Mouse (Mus musculus) kidney, embryonic 14.5 days (tissue): ENCODE measurements around the gene 2300002M23Rik. TPM values are rescaled to one million over a fixed set of nuclear protein-coding genes. Genes with fewer than 3 reads are reported as not detected.

Experiments
- ATAC-seq: fragments of 200-750 bp; cut with Nextera tagmentation; 2 replicates; pipeline ENCODE4 v1.8.0; 2017; ENCODE audit warnings: moderate number of reproducible peaks, mild to moderate bottlenecking, moderate TSS enrichment, moderate library complexity; ENCODE audit not compliant: low FRiP score, low TSS enrichment
- H3K27ac ChIP-seq: fragments of 300-500 bp; sonication (generic); 2 replicates; pipeline ENCODE4 v1.5.1; 2014; ENCODE audit warnings: low read depth, mild to moderate bottlenecking, low read length, moderate library complexity, mixed read lengths
- H3K27me3 ChIP-seq: fragments of 300-500 bp; sonication (generic); 2 replicates; pipeline ENCODE4 v1.6.1; 2014; ENCODE audit warnings: mild to moderate bottlenecking, low read length; ENCODE audit not compliant: control insufficient read depth, insufficient read depth
- H3K36me3 ChIP-seq: fragments of 300-500 bp; sonication (generic); 2 replicates; pipeline ENCODE4 v1.6.1; 2014; ENCODE audit warnings: low read length, mixed read lengths; ENCODE audit not compliant: control insufficient read depth, insufficient read depth
- H3K4me1 ChIP-seq: fragments of 300-500 bp; sonication (generic); 2 replicates; pipeline ENCODE4 v1.6.1; 2014; ENCODE audit warnings: low read length, mixed read lengths; ENCODE audit not compliant: control insufficient read depth, insufficient read depth
- H3K4me2 ChIP-seq: fragments of 300-500 bp; sonication (generic); replicated peaks from 2 replicates; pipeline ENCODE4 v1.6.1; 2014; ENCODE audit warnings: low read depth, mild to moderate bottlenecking, low read length
- H3K4me3 ChIP-seq: fragments of 300-500 bp; sonication (generic); 2 replicates; pipeline ENCODE4 v1.5.1; 2014; ENCODE audit warnings: mild to moderate bottlenecking, low read length
- H3K9ac ChIP-seq: fragments of 300-500 bp; sonication (generic); 2 replicates; pipeline ENCODE4 v1.6.1; 2014; ENCODE audit warnings: low read depth, mild to moderate bottlenecking, low read length, moderate library complexity
- H3K9me3 ChIP-seq: fragments of 300-500 bp; sonication (generic); 2 replicates; pipeline ENCODE4 v1.6.1; 2016; ENCODE audit warnings: low read length; ENCODE audit not compliant: control insufficient read depth
- WGBS: fragments of 180-500 bp; shearing (Covaris S2); extraction: QIAGEN DNeasy Blood & Tissue Kit; methylation state at CpG from one replicate; pipeline ENCODE4 v1.1.7; 2014; 5-methylcytosine and 5-hydroxymethylcytosine counted together
- polyA plus RNA-seq: library from polyadenylated mRNA; unstranded; fragments of >200 nt; fragmentation: Nextera tagmentation; extraction: Ambion mirVana; gene quantifications from 2 replicates; pipeline ENCODE4 v1.2.1, GENCODE M21; 2014

2300002M23Rik gene
- polyA plus RNA-seq, 1 experiment from 2014 or later: not detected

DNA sequence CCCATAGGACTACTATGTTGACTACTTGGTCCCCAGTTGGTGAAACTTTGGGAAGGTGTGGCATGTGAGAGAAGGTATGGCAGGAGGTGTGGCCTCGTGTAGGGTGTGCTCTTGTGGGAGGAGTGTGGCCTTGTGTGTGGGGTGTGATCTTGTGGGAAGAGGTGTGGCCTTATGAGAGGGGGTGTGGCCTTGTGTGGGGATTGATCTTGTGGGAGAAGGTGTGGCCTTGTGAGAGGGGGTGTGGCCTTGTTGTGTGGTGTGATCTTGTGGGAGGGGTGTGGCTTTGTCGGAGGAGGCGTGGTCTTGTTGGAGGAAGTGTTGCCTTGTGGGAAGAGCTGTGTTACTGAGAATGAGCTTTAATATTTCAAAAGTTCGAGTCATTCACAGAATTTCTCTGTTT lies 49.9 kb downstream of the 2300002M23Rik start:
- H3K4me1 ChIP-seq: no peaks in the 10 kb centered on the region
- WGBS: 76% methylated on average over 4 of the region's 4 CpGs
- ATAC-seq: no peak

More for the DNA sequence above, 49.9 kb downstream of the 2300002M23Rik start:
- H3K9me3 ChIP-seq: no peaks in the 10 kb centered on the region
- H3K4me3 ChIP-seq: no peak overlapping the region
- no peaks in the 10 kb centered on the region for H3K36me3 ChIP-seq
- H3K9ac ChIP-seq: no peak overlapping the region
- H3K27me3 ChIP-seq: no peaks in the 10 kb centered on the region
- H3K4me2 ChIP-seq: no peak overlapping the region
- no peak overlapping the region for H3K27ac ChIP-seq

Other genes with a start within 250 kb of the 2300002M23Rik start
- gene H2-Q1, start 247.0 kb upstream of the 2300002M23Rik start, polyA plus RNA-seq: not detected in 2 replicates
- 0.24 and 0.37 TPM in 2 replicates for gene H2-Q2, start 225.2 kb upstream of the 2300002M23Rik start, polyA plus RNA-seq
- gene H2-Q4, start 187.8 kb upstream of the 2300002M23Rik start, polyA plus RNA-seq: 3.2 and 3.6 TPM in 2 replicates
- gene H2-Q6, start 142.6 kb upstream of the 2300002M23Rik start, polyA plus RNA-seq: 2.2 and 2.8 TPM in 2 replicates
- gene H2-Q7, start 128.3 kb upstream of the 2300002M23Rik start, polyA plus RNA-seq: 11.6 and 15.4 TPM in 2 replicates
- 0.26 and 0.39 TPM in 2 replicates for gene H2-Q10, start 97.4 kb upstream of the 2300002M23Rik start, polyA plus RNA-seq
- not detected in 2 replicates for gene Pou5f1, start 61.4 kb upstream of the 2300002M23Rik start, polyA plus RNA-seq
- gene Tcf19, start 50.6 kb upstream of the 2300002M23Rik start, polyA plus RNA-seq: 67.8 and 68.1 TPM in 2 replicates
- 10.3 and 19.1 TPM in 2 replicates for gene Cchcr1, start 50.4 kb upstream of the 2300002M23Rik start, polyA plus RNA-seq
- 0.79 and 0.80 TPM in 2 replicates for gene Psors1c2, start 34.2 kb upstream of the 2300002M23Rik start, polyA plus RNA-seq
- gene Cdsn, start 15.3 kb upstream of the 2300002M23Rik start, polyA plus RNA-seq: not detected in 2 replicates
- gene Sfta2, start 34.1 kb downstream of the 2300002M23Rik start, polyA plus RNA-seq: 3.3 and 4.2 TPM in 2 replicates
- not detected in 2 replicates for gene Gm9573, start 59.2 kb downstream of the 2300002M23Rik start, polyA plus RNA-seq
- 0.15 and 0.24 TPM in 2 replicates for gene Mucl3, start 76.2 kb downstream of the 2300002M23Rik start, polyA plus RNA-seq
- 9.5 and 16.8 TPM in 2 replicates for gene Vars2, start 100.1 kb downstream of the 2300002M23Rik start, polyA plus RNA-seq
- gene Gtf2h4, start 106.3 kb downstream of the 2300002M23Rik start, polyA plus RNA-seq: 50.7 and 56.7 TPM in 2 replicates
- 34.6 and 52.0 TPM in 2 replicates for gene Ddr1, start 137.2 kb downstream of the 2300002M23Rik start, polyA plus RNA-seq